Mouse (Mus musculus) MEL (cell line): ENCODE data around the gene Cd38. TPM values are rescaled to one million over a fixed set of nuclear protein-coding genes. Genes with fewer than 3 reads are reported as not detected.

Experiments
- DNase-seq: peaks from one replicate; pipeline ENCODE4 v3.0.0; 2011; ENCODE audit warnings: low read depth, low spot score
- H3K27ac ChIP-seq: 2 replicates; pipeline ENCODE4 v1.5.1; 2012; ENCODE audit warnings: low read depth, mild to moderate bottlenecking, control low read depth, low read length, moderate library complexity; ENCODE audit not compliant: control insufficient read depth
- H3K27me3 ChIP-seq, 2 experiments: fragments of 150-350 bp in 1 of 2; sonication (generic) in 1 of 2; 2 replicates each; pipeline ENCODE4 v1.6.1; 2012; ENCODE audit warnings: low read length in 2 of 2, mild to moderate bottlenecking in 2 of 2, improper control_type of control experiment in 1 of 2, moderate library complexity in 1 of 2; ENCODE audit not compliant: insufficient read depth in 2 of 2, control insufficient read depth in 1 of 2
- H3K36me3 ChIP-seq, 2 experiments: 2 replicates each; pipeline ENCODE4 v1.6.1; 2012 to 2014; ENCODE audit warnings: low read length in 2 of 2, improper control_type of control experiment in 1 of 2, inconsistent platforms in 1 of 2, mild to moderate bottlenecking in 1 of 2; ENCODE audit not compliant: insufficient read depth in 2 of 2, control insufficient read depth in 1 of 2
- H3K4me1 ChIP-seq, 2 experiments: fragments of 150-350 bp in 1 of 2; sonication (generic) in 1 of 2; 2 replicates each; pipeline ENCODE4 v1.6.1; 2012; ENCODE audit warnings: low read length in 2 of 2, improper control_type of control experiment in 1 of 2, mild to moderate bottlenecking in 1 of 2; ENCODE audit not compliant: insufficient read depth in 2 of 2, control insufficient read depth in 1 of 2
- H3K4me3 ChIP-seq, 2 experiments: fragments of 150-350 bp in 1 of 2; sonication (generic) in 1 of 2; 2 replicates each; pipeline ENCODE4 v1.5.1; 2012; ENCODE audit warnings: low read depth in 2 of 2, low read length in 2 of 2, mild to moderate bottlenecking in 2 of 2, moderate library complexity in 2 of 2, control low read depth in 1 of 2, improper control_type of control experiment in 1 of 2; ENCODE audit not compliant: control insufficient read depth in 1 of 2, insufficient read depth in 1 of 2
- H3K79me2 ChIP-seq: 2 replicates; pipeline ENCODE4 v1.6.1; 2012; ENCODE audit warnings: mild to moderate bottlenecking, low read length, moderate library complexity; ENCODE audit not compliant: control insufficient read depth, poor library complexity, insufficient read depth
- H3K9ac ChIP-seq: 2 replicates; pipeline ENCODE4 v1.6.1; 2012; ENCODE audit warnings: low read depth, mild to moderate bottlenecking, control low read depth, low read length, moderate library complexity; ENCODE audit not compliant: control insufficient read depth, poor library complexity, severe bottlenecking
- H3K9me3 ChIP-seq: fragments of 150-350 bp; sonication (generic); replicated peaks from 2 replicates; pipeline ENCODE4 v1.6.1; 2012; ENCODE audit warnings: mild to moderate bottlenecking, low read length, improper control_type of control experiment, moderate library complexity; ENCODE audit not compliant: insufficient read depth
- CHD2 ChIP-seq: IDR thresholded peaks from 2 replicates; pipeline ENCODE4 v1.6.1; 2011; ENCODE audit warnings: low read length, improper control_type of control experiment
- E2F4 ChIP-seq: IDR thresholded peaks from 2 replicates; pipeline ENCODE4 v1.6.1; 2011; ENCODE audit warnings: low read depth, low read length, improper control_type of control experiment, borderline replicate concordance
- EP300 ChIP-seq, 2 experiments: IDR thresholded peaks; 2 replicates each; pipeline ENCODE4 v1.6.1; 2011; ENCODE audit warnings: improper control_type of control experiment in 2 of 2, low read length in 2 of 2, low read depth in 1 of 2, mild to moderate bottlenecking in 1 of 2
- GABPA ChIP-seq: IDR thresholded peaks from 2 replicates; pipeline ENCODE4 v1.6.1; 2012; ENCODE audit warnings: low read depth, mild to moderate bottlenecking, inconsistent platforms, low read length, improper control_type of control experiment, moderate library complexity
- JUND ChIP-seq: IDR thresholded peaks from 2 replicates; pipeline ENCODE4 v1.6.1; 2011; ENCODE audit warnings: low read depth, mild to moderate bottlenecking, improper control_type of control experiment, low read length
- KAT2A ChIP-seq: conservative IDR thresholded peaks from 2 replicates; pipeline ENCODE4 v1.6.1; 2012; ENCODE audit warnings: low read depth, low read length, improper control_type of control experiment, inconsistent platforms
- MAFK ChIP-seq: IDR thresholded peaks from 2 replicates; pipeline ENCODE4 v1.6.1; 2011; ENCODE audit warnings: low read depth, mild to moderate bottlenecking, low read length, improper control_type of control experiment, borderline replicate concordance
- MAZ ChIP-seq: IDR thresholded peaks from 2 replicates; pipeline ENCODE4 v1.6.1; 2012; ENCODE audit warnings: low read depth, mild to moderate bottlenecking, inconsistent platforms, low read length, improper control_type of control experiment
- MYB ChIP-seq: IDR thresholded peaks from 2 replicates; pipeline ENCODE4 v1.6.1; 2011; ENCODE audit warnings: mild to moderate bottlenecking, low read depth, low read length, improper control_type of control experiment
- NELFE ChIP-seq: IDR thresholded peaks from 2 replicates; pipeline ENCODE4 v1.6.1; 2011; ENCODE audit warnings: low read depth, low read length, improper control_type of control experiment
- POLR2A ChIP-seq, 2 experiments: IDR thresholded peaks; 2 replicates each; pipeline ENCODE4 v1.6.1; 2011 to 2012; ENCODE audit warnings: low read length in 2 of 2, mild to moderate bottlenecking in 2 of 2, control low read depth in 1 of 2, improper control_type of control experiment in 1 of 2, low read depth in 1 of 2, moderate library complexity in 1 of 2; ENCODE audit not compliant: control insufficient read depth in 1 of 2, insufficient read depth in 1 of 2, poor library complexity in 1 of 2
- POLR2AphosphoS2 ChIP-seq: IDR thresholded peaks from 2 replicates; pipeline ENCODE4 v1.6.1; 2011; ENCODE audit warnings: low read length, improper control_type of control experiment
- POLR2AphosphoS5 ChIP-seq: IDR thresholded peaks from 2 replicates; pipeline ENCODE4 v1.6.1; 2012; ENCODE audit warnings: low read depth, borderline replicate concordance, mild to moderate bottlenecking, inconsistent platforms, low read length, moderate library complexity, mixed read lengths
- RAD21 ChIP-seq: IDR thresholded peaks from 2 replicates; pipeline ENCODE4 v1.6.1; 2011; ENCODE audit warnings: mild to moderate bottlenecking, low read depth, low read length, improper control_type of control experiment
- RCOR1 ChIP-seq: IDR thresholded peaks from 2 replicates; pipeline ENCODE4 v1.6.1; 2012; ENCODE audit warnings: low read depth, mild to moderate bottlenecking, inconsistent platforms, low read length, improper control_type of control experiment
- USF1 ChIP-seq: IDR thresholded peaks from 2 replicates; pipeline ENCODE4 v1.6.1; 2014; ENCODE audit warnings: low read depth, mild to moderate bottlenecking, inconsistent platforms, low read length, improper control_type of control experiment, moderate library complexity
- ZC3H11A ChIP-seq: IDR thresholded peaks from 2 replicates; pipeline ENCODE4 v1.6.1; 2012; ENCODE audit warnings: low read depth, mild to moderate bottlenecking, inconsistent platforms, low read length, improper control_type of control experiment
- ZKSCAN1 ChIP-seq: IDR thresholded peaks from 2 replicates; pipeline ENCODE4 v1.6.1; 2012; ENCODE audit warnings: low read depth, mild to moderate bottlenecking, inconsistent platforms, low read length, improper control_type of control experiment, moderate library complexity
- ZNF384 ChIP-seq: IDR thresholded peaks from 2 replicates; pipeline ENCODE4 v1.6.1; 2012; ENCODE audit warnings: low read depth, mild to moderate bottlenecking, inconsistent platforms, low read length, improper control_type of control experiment
- polyA plus RNA-seq, 2 experiments: library from polyadenylated mRNA; stranded (reverse) in 1 of 2; unstranded in 1 of 2; fragments of >175 nt in 1 of 2; fragments of >200 nt in 1 of 2; gene quantifications; 2 replicates each; pipeline versions ENCODE4 v1.2.1 to v1.2.4; 2012; ENCODE audit warnings: low replicate concordance in 2 of 2, low read depth in 1 of 2; ENCODE audit not compliant: insufficient read length in 2 of 2, insufficient read depth in 1 of 2, missing spikeins in 1 of 2
- total RNA-seq: library from RNA; depleted of rRNA; stranded (reverse); fragments of 300-350 nt; gene quantifications from 2 replicates; pipeline ENCODE4 v1.2.3, GENCODE M21; 2012; rRNA removed

Cd38 gene
- total RNA-seq (not detected in 2 replicates), polyA plus RNA-seq (not detected)

DNA sequence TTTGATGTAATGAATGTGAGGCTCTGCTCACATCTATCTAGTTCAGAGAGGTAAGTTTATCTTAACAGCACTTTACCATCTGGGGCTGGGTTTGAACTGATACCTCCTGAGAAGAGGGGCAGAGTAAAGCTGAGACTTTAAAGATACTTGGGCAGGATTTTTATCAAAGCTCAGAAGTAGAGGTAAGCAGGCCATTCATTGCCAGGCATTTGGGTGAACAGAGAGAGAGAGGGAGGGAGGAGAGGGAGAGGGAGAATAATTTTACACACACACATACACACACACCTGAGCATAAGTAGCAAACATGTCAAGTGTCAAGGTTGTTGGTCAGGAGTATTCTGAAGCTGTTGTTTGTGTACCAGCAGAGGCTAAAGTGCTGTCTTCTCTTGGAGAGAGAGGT, at the start of gene Cd38:
Gene Cd38, plus strand, starts transcription at position 301 of the 400 bp plus-strand sequence.
- Histone ChIP-seq H3K4me1 (no peaks in the 10 kb centered on the region; a peak in 1 of 4 replicates), H3K9ac (no peak within 1 kb of the TSS), H3K79me2 (no peaks in the 10 kb centered on the region), H3K4me3 (no peak within 1 kb of the TSS), H3K27me3 (no peaks in the 10 kb centered on the region), H3K27ac (no peak within 1 kb of the TSS), H3K9me3 (no peaks in the 10 kb centered on the region), H3K36me3 (no peaks in the 10 kb centered on the region)
- no peak for TF ChIP-seq USF1
- TF ChIP-seq MYB, result no peak
- no peak for TF ChIP-seq RCOR1
- TF ChIP-seq KAT2A, result no peak
- TF ChIP-seq ZKSCAN1, result no peak
- no peak for TF ChIP-seq MAZ
- no peak for TF ChIP-seq E2F4
- no peak for TF ChIP-seq CHD2
- no peak for TF ChIP-seq ZNF384
- DNase-seq, result no peak

DNA sequence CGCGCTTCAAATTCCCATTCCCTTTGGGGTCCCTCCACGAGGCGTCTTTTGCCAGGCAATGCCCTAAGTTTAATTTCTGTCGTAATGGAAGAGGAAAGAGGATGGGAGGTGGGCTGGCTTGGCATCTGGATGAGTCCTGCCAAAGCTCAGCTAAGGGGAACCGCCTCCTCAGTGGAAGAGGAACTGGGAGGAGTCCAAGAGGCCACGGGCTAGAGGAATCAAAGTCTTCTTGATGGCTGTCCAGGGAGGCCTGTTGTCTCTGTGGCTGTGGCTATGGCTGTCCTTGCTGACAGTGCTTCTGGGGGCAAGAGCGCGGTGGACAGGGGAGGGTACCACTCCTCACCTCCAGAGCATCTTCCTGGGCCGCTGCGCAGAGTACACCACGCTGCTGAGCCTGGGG, 49.7 kb upstream of the Cd38 start, which contains the start of gene Bst1:
Gene Bst1, plus strand, starts transcription at position 191 of the 400 bp plus-strand sequence.
- H3K27me3 ChIP-seq, result peaks cover 2 to 10% of the 10 kb centered on the region in 2 experiments; a peak in 3 of 4 replicates
- H3K27ac ChIP-seq, result no peak within 1 kb of the TSS
- no peak within 1 kb of the TSS for H3K4me3 ChIP-seq
- H3K79me2 ChIP-seq, result no peaks in the 10 kb centered on the region
- no peak for TF ChIP-seq RAD21
- no peak for TF ChIP-seq ZKSCAN1
- no peak for TF ChIP-seq NELFE
- no peak for TF ChIP-seq JUND
- no peak for TF ChIP-seq POLR2AphosphoS5
- no peak for TF ChIP-seq POLR2A (IDR thresholded peaks at IDR 0.05; ENCODE audit: control insufficient read depth in 1 of 2, insufficient read depth in 1 of 2, low read depth in 1 of 2, low read length in 2 of 2, poor library complexity in 1 of 2)
- TF ChIP-seq EP300 (IDR thresholded peaks at IDR 0.05; ENCODE audit: low read depth in 1 of 2, low read length in 2 of 2), result no peak
- no peak for TF ChIP-seq POLR2AphosphoS2
- TF ChIP-seq MAFK, result no peak
- no peak for TF ChIP-seq ZC3H11A
- no peak for TF ChIP-seq MAZ
- no peak for TF ChIP-seq KAT2A
- TF ChIP-seq MYB, result no peak
- TF ChIP-seq GABPA, result no peak
- H3K36me3 ChIP-seq, result no peaks in the 10 kb centered on the region
- no peaks in the 10 kb centered on the region for H3K9me3 ChIP-seq
- H3K9ac ChIP-seq, result no peak within 1 kb of the TSS
- H3K4me1 ChIP-seq, result no peaks in the 10 kb centered on the region
- no peak for DNase-seq
